Mouse (Mus musculus): ENCODE data around the gene Ddc. TPM values are rescaled to one million over a fixed set of nuclear protein-coding genes. Genes with fewer than 3 reads are reported as not detected.

The Ddc gene
- 148 TPM for polyA plus RNA-seq (2014; fragmentation: Illumina TruSeq; extraction: RNeasy Lipid Tissue Mini Kit (QIAGEN cat#74804); ENCODE audit: low read depth, low replicate concordance)

DNA sequence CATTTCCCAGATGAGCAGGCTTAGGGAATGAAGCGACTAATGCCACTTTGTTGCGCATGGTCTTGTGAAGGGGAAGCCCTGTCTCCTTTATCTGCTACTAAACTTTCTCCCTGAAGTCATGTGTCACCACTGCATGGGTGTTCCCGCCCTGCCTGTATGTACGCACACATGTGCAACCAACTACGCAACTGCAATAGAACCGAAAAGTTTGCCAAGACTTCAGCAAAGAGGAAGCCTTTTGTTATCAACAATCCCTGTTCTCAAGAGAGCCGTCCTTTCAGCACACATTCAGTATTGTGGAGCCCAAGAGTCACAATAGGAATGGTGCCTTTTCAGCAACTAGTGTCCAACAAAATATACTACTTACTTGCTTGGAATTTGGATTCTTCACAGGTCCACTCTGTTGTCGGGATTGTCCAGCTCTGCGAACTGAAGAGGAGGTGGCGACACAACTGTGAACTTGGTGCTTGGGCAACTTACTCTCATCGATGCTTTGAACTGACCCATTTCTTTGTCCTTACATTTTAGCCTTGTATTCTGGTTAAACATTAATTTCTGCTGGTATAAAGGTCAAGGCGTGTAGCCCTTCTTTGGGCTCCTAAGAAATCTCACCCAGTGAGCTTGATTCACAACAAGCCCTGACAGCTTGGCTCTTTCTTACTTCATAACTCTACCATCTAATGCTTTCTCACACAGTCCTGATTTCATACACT, at the start of gene Ddc:
Gene Ddc, minus strand, starts transcription at position 500 of the 713 bp plus-strand sequence.

DNA sequence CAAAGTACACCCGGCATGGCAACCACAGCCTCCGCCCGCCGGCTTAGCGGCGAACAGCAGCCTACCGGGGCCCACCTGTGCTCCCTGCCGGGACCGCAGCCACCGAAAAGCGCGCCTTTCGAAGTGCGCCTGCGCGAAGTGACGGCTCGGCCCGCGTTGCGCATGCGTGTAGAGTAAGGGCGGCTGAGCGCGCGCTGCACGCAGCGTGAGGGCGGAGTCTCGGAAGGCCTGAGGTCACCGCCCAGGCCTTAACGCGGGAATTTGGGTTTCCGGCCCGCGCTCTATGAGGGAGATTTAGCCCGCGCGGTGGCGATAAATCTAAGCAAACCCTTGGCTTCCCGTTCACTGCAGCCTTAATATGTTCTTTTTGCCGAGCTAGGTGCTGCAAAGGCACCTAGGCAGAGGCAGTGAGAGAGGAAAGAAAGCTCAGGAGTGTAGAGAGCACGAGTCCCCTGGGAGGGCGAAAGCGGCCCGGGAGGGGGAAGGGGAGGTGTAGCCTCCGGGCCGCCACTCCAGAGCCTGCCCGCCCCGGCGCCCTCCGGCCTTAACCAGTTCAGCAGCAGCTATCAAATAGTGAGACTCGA, 89.0 kb downstream of the Ddc start, which contains the start of gene Fignl1:
Gene Fignl1, minus strand, starts transcription at position 143 of the 584 bp plus-strand sequence.

Other genes starting within 250 kb of the Ddc start
- 2.0 TPM for gene Ikzf1, start 213.1 kb downstream of the Ddc start, polyA plus RNA-seq (2014; fragmentation: Illumina TruSeq; extraction: RNeasy Lipid Tissue Mini Kit (QIAGEN cat#74804); ENCODE audit: low read depth, low replicate concordance)
- not detected for gene Fignl1, start 89.2 kb downstream of the Ddc start, polyA plus RNA-seq (2014; fragmentation: Illumina TruSeq; extraction: RNeasy Lipid Tissue Mini Kit (QIAGEN cat#74804); ENCODE audit: low read depth, low replicate concordance)
- gene Grb10, start 140.5 kb upstream of the Ddc start, polyA plus RNA-seq (2014; fragmentation: Illumina TruSeq; extraction: RNeasy Lipid Tissue Mini Kit (QIAGEN cat#74804); ENCODE audit: low read depth, low replicate concordance), result 2.4 TPM

Measured in liver, adult 10 weeks (tissue).